Mouse (Mus musculus): Measurements from ENCODE around the gene Gars. TPM values are rescaled to one million over a fixed set of nuclear protein-coding genes. Genes with fewer than 3 reads are reported as not detected.

The Gars gene
- polyA plus RNA-seq, 1 experiment, result 459 TPM

GRCm38 (mm10) chr6:55038671-55039445 is 1.1 kb downstream of the Gars start:
- H3K79me2 ChIP-seq (ENCODE audit: control insufficient read depth, insufficient read depth), result peaks cover 58% of the 10 kb centered on the region
- H3K4me2 ChIP-seq (ENCODE audit: low read depth), result peak overlapping the region; percentile 91
- peak overlapping the region; percentile 96 for H3ac ChIP-seq (ENCODE audit: control insufficient read depth, insufficient read length)
- peaks cover 15% of the 10 kb centered on the region for H3K36me3 ChIP-seq (ENCODE audit: control insufficient read depth, insufficient read depth)
- TF ChIP-seq USF1 (IDR thresholded peaks at IDR 0.05; ENCODE audit: low read depth), result no peak
- TF ChIP-seq MAX (IDR thresholded peaks at IDR 0.05; ENCODE audit: low read depth), result no peak
- TF ChIP-seq MYOG (IDR thresholded peaks at IDR 0.05; ENCODE audit: control insufficient read depth in 1 of 3, insufficient read depth in 1 of 3, insufficient read length in 2 of 3, low read depth in 2 of 3), result no peak
- peak; percentile 74 for TF ChIP-seq POLR2A (IDR thresholded peaks at IDR 0.05; ENCODE audit: insufficient read length, low read depth)
- peak; percentile 86 for TF ChIP-seq CEBPB (IDR thresholded peaks at IDR 0.05; ENCODE audit: insufficient read depth, poor library complexity, severe bottlenecking)
- TF ChIP-seq POLR2AphosphoS2 (IDR thresholded peaks at IDR 0.05; ENCODE audit: insufficient read length, low read depth), result peak; percentile 84
- no peaks in the 10 kb centered on the region for H3K27me3 ChIP-seq (ENCODE audit: control insufficient read depth, insufficient read depth, insufficient read length)
- peak overlapping the region; percentile 87 for H3K4me3 ChIP-seq

GRCm38 (mm10) chr6:55039446-55039783 is 1.6 kb downstream of the Gars start:
- Histone ChIP-seq H3K79me2 (ENCODE audit: control insufficient read depth, insufficient read depth) (peaks cover 63% of the 10 kb centered on the region), H3K4me3 (peak overlapping the region; percentile 87), H3K4me2 (ENCODE audit: low read depth) (peak overlapping the region; percentile 91), H3ac (ENCODE audit: control insufficient read depth, insufficient read length) (peak overlapping the region; percentile 96), H3K27me3 (ENCODE audit: control insufficient read depth, insufficient read depth, insufficient read length) (no peaks in the 10 kb centered on the region), H3K36me3 (ENCODE audit: control insufficient read depth, insufficient read depth) (peaks cover 15% of the 10 kb centered on the region)
- TF ChIP-seq MYOG (IDR thresholded peaks at IDR 0.05; ENCODE audit: control insufficient read depth in 1 of 3, insufficient read depth in 1 of 3, insufficient read length in 2 of 3, low read depth in 2 of 3), result no peak
- TF ChIP-seq E2F4 (IDR thresholded peaks at IDR 0.05; ENCODE audit: insufficient read depth), result no peak
- TF ChIP-seq CEBPB (IDR thresholded peaks at IDR 0.05; ENCODE audit: insufficient read depth, poor library complexity, severe bottlenecking), result no peak
- no peak for TF ChIP-seq POLR2A (IDR thresholded peaks at IDR 0.05; ENCODE audit: insufficient read length, low read depth)
- TF ChIP-seq SRF (IDR thresholded peaks at IDR 0.05; ENCODE audit: control insufficient read depth, insufficient read length, low read depth), result no peak
- no peak for TF ChIP-seq MAX (IDR thresholded peaks at IDR 0.05; ENCODE audit: low read depth)
- TF ChIP-seq POLR2AphosphoS2 (IDR thresholded peaks at IDR 0.05; ENCODE audit: insufficient read length, low read depth), result no peak
- TF ChIP-seq TCF12 (IDR thresholded peaks at IDR 0.05; ENCODE audit: insufficient read depth, poor library complexity, severe bottlenecking), result no peak
- TF ChIP-seq MYOD1 (IDR thresholded peaks at IDR 0.05; ENCODE audit: control insufficient read depth in 1 of 3, insufficient read length in 2 of 3, low read depth in 2 of 3), result no peak
- no peak for TF ChIP-seq USF1 (IDR thresholded peaks at IDR 0.05; ENCODE audit: low read depth)
- no peak for TF ChIP-seq REST (IDR thresholded peaks at IDR 0.05; ENCODE audit: insufficient read depth, insufficient read length)
- TF ChIP-seq TCF3 (IDR thresholded peaks at IDR 0.05; ENCODE audit: insufficient read length, low read depth), result no peak

GRCm38 (mm10) chr6:55040031-55040430 is 2.2 kb downstream of the Gars start:
- peak overlapping the region; percentile 91 for H3K4me2 ChIP-seq (ENCODE audit: low read depth)
- H3ac ChIP-seq (ENCODE audit: control insufficient read depth, insufficient read length), result no peak overlapping the region
- peaks cover 15% of the 10 kb centered on the region for H3K36me3 ChIP-seq (ENCODE audit: control insufficient read depth, insufficient read depth)
- TF ChIP-seq E2F4 (IDR thresholded peaks at IDR 0.05; ENCODE audit: insufficient read depth) (no peak), CEBPB (IDR thresholded peaks at IDR 0.05; ENCODE audit: insufficient read depth, poor library complexity, severe bottlenecking) (no peak), TCF3 (IDR thresholded peaks at IDR 0.05; ENCODE audit: insufficient read length, low read depth) (no peak), MYOG (IDR thresholded peaks at IDR 0.05; ENCODE audit: control insufficient read depth in 1 of 3, insufficient read depth in 1 of 3, insufficient read length in 2 of 3, low read depth in 2 of 3) (no peak), MYOD1 (IDR thresholded peaks at IDR 0.05; ENCODE audit: control insufficient read depth in 1 of 3, insufficient read length in 2 of 3, low read depth in 2 of 3) (no peak), POLR2AphosphoS2 (IDR thresholded peaks at IDR 0.05; ENCODE audit: insufficient read length, low read depth) (peak; percentile 22), REST (IDR thresholded peaks at IDR 0.05; ENCODE audit: insufficient read depth, insufficient read length) (no peak), USF1 (IDR thresholded peaks at IDR 0.05; ENCODE audit: low read depth) (no peak)
- no peaks in the 10 kb centered on the region for H3K27me3 ChIP-seq (ENCODE audit: control insufficient read depth, insufficient read depth, insufficient read length)
- peaks cover 70% of the 10 kb centered on the region for H3K79me2 ChIP-seq (ENCODE audit: control insufficient read depth, insufficient read depth)
- H3K4me3 ChIP-seq, result peak overlapping the region; percentile 87

- TF ChIP-seq REST (IDR thresholded peaks at IDR 0.05; ENCODE audit: insufficient read depth, insufficient read length) (no peak), MYOD1 (IDR thresholded peaks at IDR 0.05; ENCODE audit: control insufficient read depth in 1 of 3, insufficient read length in 2 of 3, low read depth in 2 of 3) (no peak)
Measured at GRCm38 (mm10) chr6:55043206-55043605, 5.4 kb downstream of the Gars start.

GRCm38 (mm10) chr6:55044542-55044941 is 6.7 kb downstream of the Gars start:
- Histone ChIP-seq H3K4me2 (ENCODE audit: low read depth) (no peak overlapping the region), H3K79me2 (ENCODE audit: control insufficient read depth, insufficient read depth) (peaks cover 95% of the 10 kb centered on the region)
- TF ChIP-seq TCF3 (IDR thresholded peaks at IDR 0.05; ENCODE audit: insufficient read length, low read depth), result no peak
- TF ChIP-seq POLR2A (IDR thresholded peaks at IDR 0.05; ENCODE audit: insufficient read length, low read depth), result peak; percentile 25

More at GRCm38 (mm10) chr6:55043206-55043605, 5.4 kb downstream of the Gars start:
- Histone ChIP-seq H3K27me3 (ENCODE audit: control insufficient read depth, insufficient read depth, insufficient read length) (no peaks in the 10 kb centered on the region), H3K4me3 (no peak overlapping the region), H3K36me3 (ENCODE audit: control insufficient read depth, insufficient read depth) (peaks cover 35% of the 10 kb centered on the region), H3K79me2 (ENCODE audit: control insufficient read depth, insufficient read depth) (peaks cover 99% of the 10 kb centered on the region), H3ac (ENCODE audit: control insufficient read depth, insufficient read length) (no peak overlapping the region), H3K4me2 (ENCODE audit: low read depth) (peak overlapping the region; percentile 4)

More at GRCm38 (mm10) chr6:55044542-55044941, 6.7 kb downstream of the Gars start:
- Histone ChIP-seq H3K27me3 (ENCODE audit: control insufficient read depth, insufficient read depth, insufficient read length) (no peaks in the 10 kb centered on the region), H3K36me3 (ENCODE audit: control insufficient read depth, insufficient read depth) (peaks cover 40% of the 10 kb centered on the region), H3ac (ENCODE audit: control insufficient read depth, insufficient read length) (no peak overlapping the region), H3K4me3 (no peak overlapping the region)
